Mouse (Mus musculus) CH12.LX (cell line): Measurements from ENCODE around the gene Gdap1l1. TPM values are rescaled to one million over a fixed set of nuclear protein-coding genes. Genes with fewer than 3 reads are reported as not detected.
A peak's percentile ranks its signal among the peaks of the same experiment; 100 is the strongest.

Source experiments
- DNase-seq: peaks from one replicate; pipeline ENCODE4 v3.0.0-alpha.2; 2013; ENCODE audit errors: extremely low read depth
- H3K27ac ChIP-seq: 2 replicates; pipeline ENCODE4 v1.5.1; 2012; ENCODE audit warnings: low read depth, mild to moderate bottlenecking, control low read depth, moderate library complexity; ENCODE audit not compliant: insufficient read depth
- H3K27me3 ChIP-seq: replicated peaks from 2 replicates; pipeline ENCODE3; 2012; ENCODE audit warnings: inconsistent platforms
- H3K36me3 ChIP-seq, 2 experiments: replicated peaks in 1 of 2; 2 replicates each; pipeline versions ENCODE3 to v1.6.1; 2012; ENCODE audit warnings: inconsistent platforms in 1 of 2, low read length in 1 of 2, mild to moderate bottlenecking in 1 of 2, mixed read lengths in 1 of 2, moderate library complexity in 1 of 2; ENCODE audit not compliant: control insufficient read depth in 1 of 2, insufficient read depth in 1 of 2
- H3K4me1 ChIP-seq, 2 experiments: 2 replicates each; pipeline ENCODE4 v1.6.1; 2012; ENCODE audit warnings: inconsistent platforms in 1 of 2, moderate library complexity in 1 of 2; ENCODE audit not compliant: insufficient read depth in 2 of 2, control insufficient read depth in 1 of 2
- H3K4me2 ChIP-seq: 2 replicates; pipeline ENCODE4 v1.6.1; 2012; ENCODE audit warnings: low read depth, mild to moderate bottlenecking, control low read depth; ENCODE audit not compliant: poor library complexity, insufficient read depth, severe bottlenecking
- H3K4me3 ChIP-seq, 3 experiments: fragments of 150-350 bp in 1 of 3; sonication (generic) in 1 of 3; replicated peaks in 1 of 3; 2 replicates each; pipeline versions ENCODE3 to v1.5.1; 2011 to 2012; ENCODE audit warnings: low read depth in 2 of 3, low read length in 2 of 3, mild to moderate bottlenecking in 2 of 3, moderate library complexity in 2 of 3, control low read depth in 1 of 3, improper control_type of control experiment in 1 of 3, inconsistent platforms in 1 of 3, mixed read lengths in 1 of 3; ENCODE audit not compliant: poor library complexity in 1 of 3
- H3K79me2 ChIP-seq: replicated peaks from 2 replicates; pipeline ENCODE4 v1.6.1; 2012; ENCODE audit warnings: mild to moderate bottlenecking, moderate library complexity; ENCODE audit not compliant: control insufficient read depth, poor library complexity, insufficient read depth, severe bottlenecking; ENCODE audit errors: extremely low read depth
- H3K9ac ChIP-seq: 2 replicates; pipeline ENCODE4 v1.6.1; 2012; ENCODE audit warnings: low read depth, mild to moderate bottlenecking, control low read depth, moderate library complexity; ENCODE audit not compliant: insufficient read depth
- H3K9me3 ChIP-seq: replicated peaks from 2 replicates; pipeline ENCODE3; 2012; ENCODE audit warnings: low read length, inconsistent platforms, mixed read lengths
- CHD1 ChIP-seq: IDR thresholded peaks from 2 replicates; pipeline ENCODE4 v1.6.1; 2012; ENCODE audit warnings: low read depth, low read length, improper control_type of control experiment, inconsistent platforms
- ELF1 ChIP-seq: IDR thresholded peaks from 2 replicates; pipeline ENCODE4 v1.6.1; 2014; ENCODE audit warnings: low read depth, mild to moderate bottlenecking, inconsistent platforms, low read length, improper control_type of control experiment
- EP300 ChIP-seq: IDR thresholded peaks from 2 replicates; pipeline ENCODE4 v1.6.1; 2011; ENCODE audit warnings: low read length, improper control_type of control experiment
- IRF4 ChIP-seq: IDR thresholded peaks from 2 replicates; pipeline ENCODE4 v1.6.1; 2014; ENCODE audit warnings: low read depth, mild to moderate bottlenecking, inconsistent platforms, low read length, improper control_type of control experiment
- JUN ChIP-seq: IDR thresholded peaks from 2 replicates; pipeline ENCODE4 v1.6.1; 2011; ENCODE audit warnings: low read depth, mild to moderate bottlenecking, low read length, improper control_type of control experiment, moderate library complexity; ENCODE audit not compliant: insufficient read depth
- JUND ChIP-seq: conservative IDR thresholded peaks from 2 replicates; pipeline ENCODE4 v1.6.1; 2011; ENCODE audit warnings: low read depth, low read length, improper control_type of control experiment
- KAT2A ChIP-seq: IDR thresholded peaks from 2 replicates; pipeline ENCODE4 v1.6.1; 2012; ENCODE audit warnings: low read length, improper control_type of control experiment, inconsistent platforms; ENCODE audit not compliant: insufficient replicate concordance
- MAX ChIP-seq: IDR thresholded peaks from 2 replicates; pipeline ENCODE4 v1.6.1; 2011; ENCODE audit warnings: low read length, improper control_type of control experiment
- MAZ ChIP-seq: IDR thresholded peaks from 2 replicates; pipeline ENCODE4 v1.6.1; 2012; ENCODE audit warnings: low read depth, mild to moderate bottlenecking, inconsistent platforms, low read length, improper control_type of control experiment, moderate library complexity
- MXI1 ChIP-seq: IDR thresholded peaks from 2 replicates; pipeline ENCODE4 v1.6.1; 2011; ENCODE audit warnings: mild to moderate bottlenecking, low read depth, low read length, improper control_type of control experiment
- NELFE ChIP-seq: IDR thresholded peaks from 2 replicates; pipeline ENCODE4 v1.6.1; 2011; ENCODE audit warnings: low read depth, low read length, improper control_type of control experiment
- NRF1 ChIP-seq: IDR thresholded peaks from 2 replicates; pipeline ENCODE4 v1.6.1; 2014; ENCODE audit warnings: low read depth, mild to moderate bottlenecking, inconsistent platforms, low read length, improper control_type of control experiment, moderate library complexity
- PAX5 ChIP-seq: IDR thresholded peaks from 2 replicates; pipeline ENCODE4 v1.6.1; 2012; ENCODE audit warnings: low read length, inconsistent platforms, mixed read lengths
- RAD21 ChIP-seq: IDR thresholded peaks from 2 replicates; pipeline ENCODE4 v1.6.1; 2011; ENCODE audit warnings: low read depth, mild to moderate bottlenecking, low read length, improper control_type of control experiment, moderate library complexity
- SMC3 ChIP-seq: IDR thresholded peaks from 2 replicates; pipeline ENCODE4 v1.6.1; 2011; ENCODE audit warnings: low read depth, low read length, improper control_type of control experiment
- TBP ChIP-seq: conservative IDR thresholded peaks from 2 replicates; pipeline ENCODE4 v1.6.1; 2011; ENCODE audit warnings: low read depth, low read length, improper control_type of control experiment
- TCF12 ChIP-seq: IDR thresholded peaks from 2 replicates; pipeline ENCODE4 v1.6.1; 2014; ENCODE audit warnings: low read depth, mild to moderate bottlenecking, inconsistent platforms, low read length, improper control_type of control experiment
- UBTF ChIP-seq: IDR thresholded peaks from 2 replicates; pipeline ENCODE4 v1.6.1; 2012; ENCODE audit warnings: low read depth, mild to moderate bottlenecking, inconsistent platforms, low read length, improper control_type of control experiment, moderate library complexity
- USF2 ChIP-seq: conservative IDR thresholded peaks from 2 replicates; pipeline ENCODE4 v1.6.1; 2011; ENCODE audit warnings: low read depth, low read length, improper control_type of control experiment
- ZKSCAN1 ChIP-seq: IDR thresholded peaks from 2 replicates; pipeline ENCODE4 v1.6.1; 2012; ENCODE audit warnings: low read depth, inconsistent platforms, low read length, improper control_type of control experiment, borderline replicate concordance
- ZMIZ1 ChIP-seq: IDR thresholded peaks from 2 replicates; pipeline ENCODE4 v1.6.1; 2012; ENCODE audit warnings: low read depth, mild to moderate bottlenecking, inconsistent platforms, low read length, improper control_type of control experiment
- ZNF384 ChIP-seq: IDR thresholded peaks from 2 replicates; pipeline ENCODE4 v1.6.1; 2012; ENCODE audit warnings: low read depth, low read length, improper control_type of control experiment, inconsistent platforms
- dilution Hi-C: fragments of 300-500 bp; cut with MboI; formaldehyde crosslinking; loops from 2 replicates; pipeline ENCODE4 v1.14.3; 2020; ENCODE audit warnings: low sequenced_read_pairs; ENCODE audit not compliant: extremely low pct_unique_long_range_greater_than_20kb, extremely low pct_ligation_motif_present
- in situ Hi-C: fragments of 300-500 bp; cut with MboI; formaldehyde crosslinking; loops from 3 replicates; pipeline ENCODE4 v1.14.3; 2019; ENCODE audit warnings: low sequenced_read_pairs, low pct_ligation_motif_present, low pct_unique_long_range_greater_than_20kb, mixed read lengths
- polyA plus RNA-seq: library from polyadenylated mRNA; unstranded; fragments of >175 nt; gene quantifications from 2 replicates; pipeline ENCODE4 v1.2.1, GENCODE M21; 2012; ENCODE audit warnings: low read depth; ENCODE audit not compliant: insufficient read length
- total RNA-seq, 2 experiments: library from RNA; depleted of rRNA; stranded (reverse); fragments of 300-350 nt in 1 of 2; fragments of >200 nt in 1 of 2; gene quantifications; 2 replicates each; pipeline ENCODE4 v1.2.3; 2012 to 2014

Gene Gdap1l1
- total and polyA plus RNA-seq, 3 experiments: not detected

DNA sequence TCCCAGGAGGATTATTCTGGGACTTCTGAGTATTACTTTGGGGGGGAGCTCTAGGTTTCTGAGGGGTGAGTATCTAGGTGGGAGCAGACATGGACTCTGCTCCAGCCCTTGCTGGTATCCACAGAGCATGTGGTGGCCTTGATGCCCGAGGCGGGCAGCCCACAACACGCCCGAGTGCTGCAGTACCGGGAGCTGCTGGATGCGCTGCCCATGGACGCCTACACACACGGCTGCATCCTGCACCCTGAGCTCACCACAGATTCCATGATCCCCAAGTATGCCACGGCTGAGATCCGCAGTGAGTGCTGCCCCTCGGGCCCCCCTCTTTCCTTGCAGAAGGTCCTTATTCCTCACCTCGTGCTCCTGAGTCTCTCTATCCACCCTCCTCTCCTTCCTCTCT is 9.1 kb downstream of the Gdap1l1 start:
- Histone ChIP-seq H3K27me3 (peaks cover 95% of the 10 kb centered on the region), H3K79me2 (no peaks in the 10 kb centered on the region), H3K4me3 (no peak overlapping the region), H3K36me3 (no peaks in the 10 kb centered on the region), H3K27ac (no peak overlapping the region), H3K4me1 (no peaks in the 10 kb centered on the region), H3K9ac (no peak overlapping the region), H3K4me2 (no peak overlapping the region), H3K9me3 (no peaks in the 10 kb centered on the region)
- DNase-seq: no peak
- in situ Hi-C loops (no loop called here), dilution Hi-C loops (no loop called here)
- TF ChIP-seq MXI1 (no peak), RAD21 (no peak), CHD1 (no peak), ZNF384 (no peak)

DNA sequence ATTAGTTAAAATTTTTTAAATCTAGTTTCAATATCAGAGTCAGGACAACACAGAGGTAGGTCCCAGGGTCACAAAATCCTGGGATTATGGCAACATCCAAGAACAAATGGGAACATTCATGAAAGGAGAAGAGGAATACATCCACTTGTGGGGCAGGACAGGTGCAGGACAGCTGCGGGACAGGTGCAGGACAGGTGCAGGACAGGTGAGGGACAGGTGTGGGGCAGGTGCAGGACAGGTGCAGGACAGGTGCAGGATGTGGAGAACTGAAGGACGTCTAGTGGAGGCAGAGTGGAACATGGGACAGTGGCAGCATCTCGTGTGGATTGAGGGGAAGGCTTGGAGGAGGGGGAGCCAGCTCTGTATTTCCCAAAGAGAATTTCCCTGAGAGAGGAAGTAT is 11.0 kb downstream of the Gdap1l1 start:
- Histone ChIP-seq H3K4me1 (no peaks in the 10 kb centered on the region), H3K9me3 (no peaks in the 10 kb centered on the region), H3K4me2 (no peak overlapping the region), H3K27ac (no peak overlapping the region), H3K36me3 (no peaks in the 10 kb centered on the region), H3K27me3 (peaks cover 95% of the 10 kb centered on the region), H3K9ac (no peak overlapping the region), H3K4me3 (no peak overlapping the region), H3K79me2 (no peaks in the 10 kb centered on the region)
- dilution Hi-C loops (no loop called here), in situ Hi-C loops (no loop called here)
- DNase-seq: no peak
- TF ChIP-seq UBTF (no peak), ELF1 (no peak), MAZ (no peak), TCF12 (0 out of 2 replicates have a peak, but pooled peaks have one; percentile 21)

DNA sequence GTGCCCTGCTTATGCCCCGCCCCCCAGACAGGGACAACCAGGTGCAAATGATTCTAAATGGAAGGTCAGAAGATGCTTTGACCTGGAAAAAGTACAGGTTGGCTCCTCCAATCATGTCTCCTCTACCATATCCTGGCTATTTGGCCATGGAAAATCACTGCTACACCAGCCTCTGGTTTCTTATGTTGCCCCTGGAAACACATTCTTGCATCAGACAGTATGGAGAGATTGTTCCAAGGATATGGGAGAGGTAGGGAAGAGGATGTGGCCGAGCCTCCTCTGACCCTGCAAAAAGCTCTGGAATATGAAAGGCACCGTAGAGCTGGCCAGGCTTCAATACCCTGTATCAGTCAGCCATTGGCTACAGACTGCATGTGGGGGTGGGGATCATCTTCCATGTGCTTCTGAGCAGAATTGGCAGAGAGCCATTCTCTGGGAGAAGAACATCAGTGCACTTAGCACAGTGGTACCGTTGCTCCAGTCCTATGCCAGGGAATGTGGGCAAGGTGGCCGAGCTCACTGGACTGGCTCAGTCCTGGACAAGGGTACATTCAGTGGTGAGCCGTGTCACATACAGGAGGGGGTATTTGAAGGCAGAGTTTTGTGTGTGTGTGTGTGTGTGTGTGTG is 12.5 kb downstream of the Gdap1l1 start:
- no peaks in the 10 kb centered on the region for H3K9me3 ChIP-seq
- dilution Hi-C loops (no loop called here), in situ Hi-C loops (no loop called here)
- peaks cover 94% of the 10 kb centered on the region for H3K27me3 ChIP-seq
- no peak overlapping the region for H3K27ac ChIP-seq
- no peak overlapping the region for H3K4me2 ChIP-seq
- no peaks in the 10 kb centered on the region for H3K79me2 ChIP-seq
- H3K9ac ChIP-seq: no peak overlapping the region
- no peaks in the 10 kb centered on the region for H3K4me1 ChIP-seq
- no peak for DNase-seq
- no peak overlapping the region for H3K4me3 ChIP-seq
- no peaks in the 10 kb centered on the region for H3K36me3 ChIP-seq
- TF ChIP-seq ZMIZ1: no peak
- TF ChIP-seq PAX5: no peak
- TF ChIP-seq SMC3: no peak
- TF ChIP-seq NRF1: no peak
- no peak for TF ChIP-seq UBTF
- no peak for TF ChIP-seq KAT2A
- TF ChIP-seq JUN: no peak
- no peak for TF ChIP-seq USF2
- no peak for TF ChIP-seq EP300
- TF ChIP-seq IRF4: no peak
- no peak for TF ChIP-seq ELF1
- no peak for TF ChIP-seq JUND
- TF ChIP-seq TBP: no peak
- TF ChIP-seq MXI1: no peak
- no peak for TF ChIP-seq ZKSCAN1
- TF ChIP-seq CHD1: no peak
- TF ChIP-seq NELFE: no peak
- TF ChIP-seq MAX: no peak
